Mouse (Mus musculus) left cerebral cortex, postnatal 14 days (tissue): ENCODE measurements at regions not wholly inside any gene's neighbourhood (a gene's known extent, or its start where the extent isn't known, plus 50 kb on each side); places are given as distances from the start of the nearest gene placed in this dataset.

ENCODE experiments used
- DNase-seq, 2 experiments: peaks; one replicate each; pipeline ENCODE4 v3.0.0; 2021 to 2022; ENCODE audit warnings: low spot score in 2 of 2, mixed read lengths in 1 of 2
- intact Hi-C: fragments of 180-260 bp; cut with DNase I; formaldehyde crosslinking; loops from one replicate; pipeline ENCODE4 v1.15.1; 2025

DNA sequence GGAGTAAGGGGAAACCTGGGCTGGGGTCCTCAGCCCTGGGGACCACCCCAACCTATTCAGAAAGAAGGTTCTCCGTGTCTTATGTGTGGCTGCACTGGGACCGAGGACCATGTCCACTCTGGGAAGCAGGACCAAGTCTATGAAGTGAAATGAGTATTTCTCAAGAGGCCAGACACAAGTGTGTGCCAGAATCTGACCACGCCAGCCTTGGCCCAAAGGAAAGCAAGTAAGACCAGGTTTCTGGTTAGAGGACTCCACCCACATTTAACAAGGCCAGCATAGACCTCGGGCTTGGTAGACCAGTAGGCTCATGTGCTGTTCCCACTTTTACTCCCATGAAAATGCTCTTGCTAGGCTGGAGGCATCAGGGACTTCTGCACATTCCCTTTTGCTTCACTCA, 327.1 kb downstream of the Sox9 start:
- intact Hi-C loops, result no loop called here
- no peak for DNase-seq

DNA sequence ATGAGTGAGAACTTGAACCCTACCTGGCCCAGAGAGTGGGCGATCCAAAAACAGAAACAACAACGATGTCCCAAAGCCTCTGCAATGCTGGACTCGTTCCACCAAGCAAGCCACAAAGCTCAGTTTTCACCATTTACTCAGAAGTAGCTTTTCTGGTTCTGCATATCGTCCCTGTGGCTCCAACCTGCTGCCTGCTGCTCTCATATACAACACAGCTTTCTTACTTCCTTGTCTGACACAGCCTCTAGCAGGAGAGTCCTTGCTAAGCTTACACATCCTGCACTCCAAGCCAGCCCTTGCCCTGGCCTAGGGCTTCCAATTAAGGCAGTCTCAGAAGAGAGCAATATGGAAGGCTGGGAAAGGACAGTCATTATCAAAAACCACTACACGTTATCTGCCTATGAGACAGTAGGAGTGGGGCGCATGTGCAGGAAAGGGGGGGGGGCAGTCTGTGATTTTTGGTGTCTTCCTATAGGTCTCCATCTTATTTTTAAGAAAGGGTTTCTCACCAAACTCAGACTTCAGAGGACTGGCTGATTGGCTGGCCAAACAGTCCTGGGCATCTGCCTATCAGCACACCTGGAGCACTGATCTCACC, 331.3 kb downstream of the Sox9 start:
- intact Hi-C loops, result no loop called here
- DNase-seq, result no peak

- intact Hi-C loops, result no loop called here
- DNase-seq, result no peak
Observed at GRCm38 (mm10) chr11:113117179-113117898, 335.3 kb downstream of the Sox9 start.

GRCm38 (mm10) chr11:113120570-113120969, 338.5 kb downstream of the Sox9 start:
- no peak for DNase-seq
- intact Hi-C loops, result no loop called here

DNA sequence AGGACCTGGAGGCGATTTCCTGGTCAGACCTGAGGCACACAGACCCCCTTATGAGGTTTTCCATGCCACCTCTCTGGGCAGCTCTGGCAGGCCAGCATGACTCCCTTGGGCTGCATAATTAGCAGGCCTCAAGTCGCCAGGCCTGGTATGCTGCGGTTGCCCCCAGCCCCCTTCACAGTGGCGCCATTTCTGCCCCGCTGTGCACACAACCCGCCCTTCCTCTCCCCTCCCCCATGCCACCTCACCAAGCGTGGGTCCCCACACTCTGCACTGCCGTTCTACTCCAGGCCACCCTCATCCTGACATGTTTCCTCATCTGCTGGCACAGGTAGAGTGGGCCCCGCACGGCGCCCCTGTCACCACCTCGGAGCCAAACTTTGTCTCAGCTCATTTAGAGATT, 339.3 kb downstream of the Sox9 start:
- intact Hi-C loops, result no loop called here
- DNase-seq, result no peak

GRCm38 (mm10) chr11:113122137-113122536, 340.1 kb downstream of the Sox9 start:
- intact Hi-C loops, result no loop called here
- no peak for DNase-seq

- intact Hi-C loops, result no loop called here
- DNase-seq, result no peak
Observed at GRCm38 (mm10) chr11:113122964-113123363, 340.9 kb downstream of the Sox9 start.

DNA sequence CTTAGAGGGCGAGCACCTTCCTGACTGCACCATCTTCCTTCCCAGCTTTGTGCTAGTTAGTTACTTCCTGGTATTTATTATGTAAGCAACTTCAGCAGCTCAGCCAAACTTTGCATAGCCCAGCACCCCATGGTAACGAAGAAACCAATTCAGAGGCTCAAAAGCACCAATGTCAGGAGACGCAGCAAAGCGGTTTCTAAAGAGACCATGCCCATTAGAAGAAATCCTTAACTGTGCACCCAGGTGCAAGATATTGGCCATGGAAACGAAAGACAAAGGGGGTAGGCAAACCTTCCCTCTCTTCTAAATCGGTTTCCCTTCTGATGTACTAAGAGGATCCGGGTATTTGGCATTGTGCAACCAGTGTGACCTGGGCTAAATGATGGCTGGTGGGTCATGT, 343.8 kb downstream of the Sox9 start:
- DNase-seq, result no peak
- intact Hi-C loops, result no loop called here

DNA sequence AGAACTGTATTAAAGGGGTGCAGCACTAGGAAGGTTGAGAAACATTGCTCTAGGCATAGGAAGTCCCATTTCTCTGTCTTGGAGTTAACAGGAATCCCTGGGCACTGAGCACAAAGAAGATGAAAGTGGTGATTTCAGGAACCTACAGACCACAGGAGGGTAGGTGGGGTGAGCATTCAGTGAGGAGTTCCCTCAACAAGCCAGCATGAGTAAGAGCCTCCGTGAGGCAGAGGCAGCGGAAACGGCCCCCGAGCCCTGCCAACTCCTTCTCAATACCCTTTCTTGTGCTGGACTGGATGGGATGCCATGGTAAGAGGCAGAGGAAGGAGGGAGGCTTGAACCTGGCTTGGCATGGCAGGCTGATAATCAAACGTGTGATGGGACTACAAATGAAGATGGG, 347.2 kb downstream of the Sox9 start:
- intact Hi-C loops, result no loop called here
- no peak for DNase-seq

DNA sequence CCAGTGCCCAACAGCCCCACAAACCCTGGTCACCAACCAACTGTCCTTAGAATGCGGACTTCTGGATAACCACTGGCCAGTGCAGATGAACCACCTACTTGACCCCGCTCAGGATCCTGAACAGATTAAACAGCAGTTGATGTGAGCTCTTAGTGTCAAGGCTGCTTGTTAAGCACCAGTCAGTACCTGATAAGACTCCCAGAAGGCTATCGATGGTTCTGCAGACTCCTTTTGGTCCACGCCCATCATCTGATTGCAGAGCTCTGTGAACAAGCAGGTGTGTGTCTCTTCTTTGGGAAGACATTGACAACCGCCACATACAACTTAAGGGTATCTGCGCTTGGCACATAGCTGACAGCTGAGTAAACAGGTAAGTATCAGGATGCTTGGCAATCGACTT, 348.0 kb downstream of the Sox9 start:
- no peak for DNase-seq
- intact Hi-C loops, result no loop called here

- peak; percentile 30 to 31 for DNase-seq
- intact Hi-C loops, result no loop called here
Observed at GRCm38 (mm10) chr11:113132078-113133064, 350.3 kb downstream of the Sox9 start.

GRCm38 (mm10) chr11:113133407-113133806, 351.4 kb downstream of the Sox9 start:
- DNase-seq, result no peak

DNA sequence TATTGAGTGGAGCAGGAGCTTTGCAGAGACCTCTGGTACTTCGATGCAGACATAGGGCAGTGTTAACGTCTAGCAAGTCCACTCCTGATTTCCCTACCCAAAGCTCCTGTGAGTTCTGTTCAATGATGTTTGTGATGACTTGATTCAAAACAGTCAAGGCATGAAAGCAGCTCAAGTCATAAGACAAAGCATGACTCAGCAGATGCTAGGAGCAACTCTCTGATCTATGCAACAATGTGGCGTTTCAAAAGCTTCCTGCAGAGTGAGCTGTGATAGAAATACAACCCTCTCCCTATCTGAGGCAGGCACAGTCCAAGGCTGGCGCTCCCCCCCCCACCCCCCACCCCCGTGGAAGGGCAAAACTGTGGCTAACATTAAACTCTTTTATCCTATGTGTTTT, 353.2 kb downstream of the Sox9 start:
- intact Hi-C loops, result no loop called here
- DNase-seq, result no peak

More at GRCm38 (mm10) chr11:113133407-113133806, 351.4 kb downstream of the Sox9 start:
- intact Hi-C loops, result no loop called here

DNA sequence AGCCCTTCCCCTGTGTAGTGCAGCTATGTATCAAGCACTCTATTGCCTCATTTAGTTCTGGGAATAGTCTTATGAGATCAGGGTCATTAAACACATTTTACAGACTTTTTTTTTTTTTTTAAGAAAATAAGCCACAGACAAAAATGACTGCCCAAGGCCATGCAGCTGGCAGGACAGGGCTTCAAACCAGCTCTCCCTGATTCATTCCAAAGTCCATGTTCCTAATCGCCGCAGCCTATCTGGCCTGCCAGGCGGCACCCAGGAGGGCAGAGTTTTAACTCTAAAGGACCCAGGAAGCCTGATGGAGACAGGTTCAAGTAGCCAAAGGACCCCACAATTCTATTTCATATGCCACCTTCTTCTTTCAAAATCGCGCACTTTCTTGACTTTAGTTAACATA, 356.4 kb downstream of the Sox9 start:
- no peak for DNase-seq

DNA sequence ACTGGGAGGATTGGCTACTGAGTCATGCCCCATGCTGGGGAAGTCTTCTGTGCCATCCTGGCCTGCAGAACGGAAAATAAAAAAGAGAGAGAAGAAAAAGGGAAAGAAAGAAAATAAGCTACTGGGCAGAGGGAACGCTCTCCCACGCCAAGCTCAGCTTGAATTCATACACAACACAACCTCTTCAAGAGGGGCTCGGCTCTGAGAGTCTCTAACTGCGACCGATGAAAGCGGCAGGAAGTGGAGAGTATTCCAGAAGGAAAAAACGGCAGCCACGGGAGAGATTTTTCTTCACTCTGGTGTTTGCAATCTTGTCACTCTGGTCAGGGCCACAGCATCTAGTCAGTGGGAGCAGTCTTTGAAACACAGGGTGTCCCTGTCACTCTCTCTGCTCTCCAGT, 358.6 kb downstream of the Sox9 start:
- intact Hi-C loops, result no loop called here
- DNase-seq, result peak in 1 of 2 experiments; percentile 26

More for the DNA sequence above, 356.4 kb downstream of the Sox9 start:
- intact Hi-C loops, result no loop called here

DNA sequence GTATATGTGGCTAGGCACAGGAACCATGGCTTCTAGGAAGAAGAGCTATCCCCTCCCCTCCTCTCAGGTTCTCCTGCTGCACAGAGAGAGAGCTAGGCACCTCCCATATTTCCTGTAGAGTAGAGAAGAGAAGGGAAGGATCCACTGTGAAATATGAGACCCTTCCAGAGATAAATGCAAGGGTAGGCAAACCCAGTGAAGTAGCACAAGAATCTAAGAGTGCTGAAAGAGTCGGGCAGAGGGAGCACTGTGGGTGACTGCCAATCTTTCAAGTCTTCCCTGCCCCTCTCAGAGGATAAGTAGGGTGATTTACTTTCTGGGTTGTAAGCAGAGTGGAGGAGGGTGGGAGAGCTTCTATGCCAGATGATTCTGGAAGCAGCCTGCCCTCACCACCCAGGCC, 360.8 kb downstream of the Sox9 start:
- intact Hi-C loops, result no loop called here
- no peak for DNase-seq

GRCm38 (mm10) chr11:113143839-113144627, 362.0 kb downstream of the Sox9 start:
- DNase-seq, result peak; percentile 41 to 50
- intact Hi-C loops, result no loop called here

GRCm38 (mm10) chr11:113145721-113146120, 363.7 kb downstream of the Sox9 start:
- no peak for DNase-seq
- intact Hi-C loops, result no loop called here

DNA sequence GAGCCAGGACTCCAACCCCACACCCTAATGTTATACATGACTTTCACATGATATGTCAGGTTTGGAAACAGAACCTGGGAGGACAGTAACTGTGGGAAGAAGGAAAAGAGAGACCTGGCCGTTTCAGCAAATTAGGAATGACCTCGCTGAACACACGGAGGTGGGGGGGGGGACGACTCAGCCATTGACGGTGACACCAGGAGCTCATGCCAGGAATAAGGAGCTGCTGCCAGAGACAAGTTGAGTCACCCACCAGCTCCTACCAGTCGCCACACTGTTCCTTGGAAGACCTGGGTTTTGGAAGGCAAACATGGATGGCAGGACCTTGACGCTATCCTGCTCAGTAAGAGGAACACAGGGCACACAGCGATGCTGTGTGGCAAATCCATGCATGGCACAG, 364.7 kb downstream of the Sox9 start:
- DNase-seq, result no peak
- intact Hi-C loops, result no loop called here
